Mouse (Mus musculus): ENCODE measurements at regions not wholly inside any gene's neighbourhood (a gene's known extent, or its start where the extent isn't known, plus 50 kb on each side); places are given as distances from the start of the nearest gene placed in this dataset.

GRCm38 (mm10) chr8:82693086-82693485 lies 80.9 kb downstream of the Zfp330 start:
- Histone ChIP-seq H3K4me1 (ENCODE audit: control insufficient read depth in 1 of 2, insufficient read depth in 2 of 2) (peaks cover 0 to 7% of the 10 kb centered on the region in 2 experiments; a peak in 1 of 4 replicates), H3K36me3 (replicated peaks in 1 of 2; ENCODE audit: control insufficient read depth in 1 of 2, insufficient read depth in 1 of 2, low read length in 1 of 2) (peaks cover 2 to 5% of the 10 kb centered on the region in 2 experiments), H3K4me3 (replicated peaks in 1 of 3; ENCODE audit: low read depth in 2 of 3, low read length in 2 of 3, poor library complexity in 1 of 3) (no peak overlapping the region), H3K9me3 (replicated peaks; ENCODE audit: low read length) (no peaks in the 10 kb centered on the region), H3K9ac (ENCODE audit: insufficient read depth, low read depth) (no peak overlapping the region), H3K79me2 (replicated peaks; ENCODE audit: control insufficient read depth, extremely low read depth, insufficient read depth, poor library complexity, severe bottlenecking) (no peaks in the 10 kb centered on the region), H3K4me2 (ENCODE audit: insufficient read depth, low read depth, poor library complexity, severe bottlenecking) (no peak overlapping the region), H3K27ac (ENCODE audit: insufficient read depth, low read depth) (no peak overlapping the region), H3K27me3 (replicated peaks) (no peaks in the 10 kb centered on the region)
- no peak for DNase-seq (ENCODE audit: extremely low read depth)
- TF ChIP-seq SMC3 (IDR thresholded peaks at IDR 0.05; ENCODE audit: low read depth, low read length) (no peak), MXI1 (IDR thresholded peaks at IDR 0.05; ENCODE audit: low read depth, low read length) (no peak), USF1 (IDR thresholded peaks at IDR 0.05; ENCODE audit: low read depth, low read length) (no peak), BHLHE40 (IDR thresholded peaks at IDR 0.05; ENCODE audit: low read depth, low read length) (no peak), GABPA (IDR thresholded peaks at IDR 0.05; ENCODE audit: insufficient replicate concordance, low read depth, low read length) (no peak), MAFK (IDR thresholded peaks at IDR 0.05; ENCODE audit: insufficient replicate concordance, low read length) (no peak), TBP (conservative IDR thresholded peaks at IDR 0.05; ENCODE audit: low read depth, low read length) (no peak), CTCF (conservative IDR thresholded peaks at IDR 0.05 in 1 of 2, IDR thresholded peaks at IDR 0.05 in 1 of 2; ENCODE audit: low read depth in 2 of 2, low read length in 2 of 2) (no peak), ZKSCAN1 (IDR thresholded peaks at IDR 0.05; ENCODE audit: borderline replicate concordance, low read depth, low read length) (no peak)
- dilution Hi-C loops (cut with MboI; ENCODE audit: extremely low pct_ligation_motif_present, extremely low pct_unique_long_range_greater_than_20kb, low sequenced_read_pairs) (no loop called here), in situ Hi-C loops (cut with MboI; ENCODE audit: low pct_ligation_motif_present, low pct_unique_long_range_greater_than_20kb, low sequenced_read_pairs) (loop anchor here (25.0 kb wide), 1 partner anchor 356 kb away; no protein-coding TSS in a partner anchor)

GRCm38 (mm10) chr8:82689322-82689721 lies 84.6 kb downstream of the Zfp330 start:
- Histone ChIP-seq H3K9me3 (replicated peaks; ENCODE audit: low read length) (no peaks in the 10 kb centered on the region), H3K36me3 (replicated peaks in 1 of 2; ENCODE audit: control insufficient read depth in 1 of 2, insufficient read depth in 1 of 2, low read length in 1 of 2) (peaks cover 12 to 20% of the 10 kb centered on the region in 2 experiments), H3K4me3 (replicated peaks in 1 of 3; ENCODE audit: low read depth in 2 of 3, low read length in 2 of 3, poor library complexity in 1 of 3) (no peak overlapping the region), H3K79me2 (replicated peaks; ENCODE audit: control insufficient read depth, extremely low read depth, insufficient read depth, poor library complexity, severe bottlenecking) (no peaks in the 10 kb centered on the region), H3K27me3 (replicated peaks) (no peaks in the 10 kb centered on the region), H3K4me1 (ENCODE audit: control insufficient read depth in 1 of 2, insufficient read depth in 2 of 2) (no peaks in the 10 kb centered on the region), H3K4me2 (ENCODE audit: insufficient read depth, low read depth, poor library complexity, severe bottlenecking) (no peak overlapping the region), H3K27ac (ENCODE audit: insufficient read depth, low read depth) (no peak overlapping the region), H3K9ac (ENCODE audit: insufficient read depth, low read depth) (no peak overlapping the region)
- dilution Hi-C loops (cut with MboI; ENCODE audit: extremely low pct_ligation_motif_present, extremely low pct_unique_long_range_greater_than_20kb, low sequenced_read_pairs) (no loop called here), in situ Hi-C loops (cut with MboI; ENCODE audit: low pct_ligation_motif_present, low pct_unique_long_range_greater_than_20kb, low sequenced_read_pairs) (loop anchor here (25.0 kb wide), 1 partner anchor 352 kb away; no protein-coding TSS in a partner anchor)
- TF ChIP-seq MAX (IDR thresholded peaks at IDR 0.05; ENCODE audit: low read length): no peak
- peak; percentile 65 for TF ChIP-seq SMC3 (IDR thresholded peaks at IDR 0.05; ENCODE audit: low read depth, low read length)
- peak; percentile 76 for TF ChIP-seq RAD21 (IDR thresholded peaks at IDR 0.05; ENCODE audit: low read depth, low read length)
- TF ChIP-seq MEF2A (IDR thresholded peaks at IDR 0.05; ENCODE audit: borderline replicate concordance, low read depth, low read length): no peak
- TF ChIP-seq USF1 (IDR thresholded peaks at IDR 0.05; ENCODE audit: low read depth, low read length): no peak
- TF ChIP-seq ZKSCAN1 (IDR thresholded peaks at IDR 0.05; ENCODE audit: borderline replicate concordance, low read depth, low read length): no peak
- no peak for TF ChIP-seq RCOR1 (conservative IDR thresholded peaks at IDR 0.05; ENCODE audit: low read depth, low read length)
- TF ChIP-seq JUND (conservative IDR thresholded peaks at IDR 0.05; ENCODE audit: low read depth, low read length): no peak
- TF ChIP-seq E2F4 (IDR thresholded peaks at IDR 0.05; ENCODE audit: insufficient replicate concordance, low read depth, low read length): no peak
- no peak for TF ChIP-seq MXI1 (IDR thresholded peaks at IDR 0.05; ENCODE audit: low read depth, low read length)
- TF ChIP-seq UBTF (IDR thresholded peaks at IDR 0.05; ENCODE audit: low read depth, low read length): no peak
- no peak for TF ChIP-seq PAX5 (IDR thresholded peaks at IDR 0.05; ENCODE audit: low read length)
- no peak for TF ChIP-seq ETS1 (conservative IDR thresholded peaks at IDR 0.05; ENCODE audit: low read depth, low read length)
- TF ChIP-seq JUN (IDR thresholded peaks at IDR 0.05; ENCODE audit: insufficient read depth, low read depth, low read length): no peak
- TF ChIP-seq CHD2 (IDR thresholded peaks at IDR 0.05; ENCODE audit: low read length): no peak
- TF ChIP-seq MYC (IDR thresholded peaks at IDR 0.05; ENCODE audit: low read depth, low read length): no peak
- no peak for TF ChIP-seq USF2 (conservative IDR thresholded peaks at IDR 0.05; ENCODE audit: low read depth, low read length)
- no peak for TF ChIP-seq MAZ (IDR thresholded peaks at IDR 0.05; ENCODE audit: low read depth, low read length)
- no peak for TF ChIP-seq IRF4 (IDR thresholded peaks at IDR 0.05; ENCODE audit: low read depth, low read length)
- TF ChIP-seq ZC3H11A (IDR thresholded peaks at IDR 0.05; ENCODE audit: low read depth, low read length): peak; percentile 55
- TF ChIP-seq GABPA (IDR thresholded peaks at IDR 0.05; ENCODE audit: insufficient replicate concordance, low read depth, low read length): no peak
- TF ChIP-seq MAFK (IDR thresholded peaks at IDR 0.05; ENCODE audit: insufficient replicate concordance, low read length): no peak
- peak; percentile 40 to 68 for TF ChIP-seq CTCF (conservative IDR thresholded peaks at IDR 0.05 in 1 of 2, IDR thresholded peaks at IDR 0.05 in 1 of 2; ENCODE audit: low read depth in 2 of 2, low read length in 2 of 2)
- TF ChIP-seq NELFE (IDR thresholded peaks at IDR 0.05; ENCODE audit: low read depth, low read length): no peak
- no peak for TF ChIP-seq POLR2A (IDR thresholded peaks at IDR 0.05; ENCODE audit: low read depth, low read length)
- no peak for TF ChIP-seq SIN3A (IDR thresholded peaks at IDR 0.05; ENCODE audit: low read length)
- no peak for TF ChIP-seq KAT2A (IDR thresholded peaks at IDR 0.05; ENCODE audit: insufficient replicate concordance, low read length)
- DNase-seq (ENCODE audit: extremely low read depth): peak; percentile 40
